In the genomic region with DNA sequence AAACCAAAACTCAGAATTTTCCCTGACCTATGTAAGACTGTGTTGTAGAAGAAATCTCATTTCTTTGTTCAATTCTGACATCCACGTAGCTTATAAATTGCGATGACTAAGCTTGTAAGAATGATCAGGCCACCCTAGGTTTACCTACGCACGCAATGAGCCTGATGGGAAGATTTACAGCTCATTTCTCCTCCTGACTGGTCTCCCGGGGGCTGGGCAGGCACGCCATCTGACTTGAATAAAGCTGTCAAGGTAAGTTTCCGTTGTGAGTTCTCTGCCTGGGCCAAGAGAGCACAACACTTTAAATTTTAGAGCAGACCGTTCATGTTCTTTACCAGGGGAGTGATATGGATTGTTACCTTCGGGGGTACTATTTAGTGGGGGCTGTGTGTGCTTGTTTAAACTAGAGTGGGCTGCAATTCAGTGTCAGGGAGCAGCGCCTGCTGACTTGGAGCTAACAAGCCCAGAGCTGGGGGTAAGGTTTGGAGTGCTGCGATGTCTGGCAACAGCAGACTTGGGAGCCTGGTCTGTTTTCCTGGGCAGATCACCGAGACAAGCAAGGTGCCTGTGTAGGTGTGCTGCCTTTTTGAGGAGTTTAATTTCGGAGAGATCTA, we compare ENCODE assay signal across 8 mouse cellular contexts. TPM values are rescaled to one million over a fixed set of nuclear protein-coding genes. Genes with fewer than 3 reads are reported as not detected.
DNase-seq lines count a peak whose midpoint lies in the region; ATAC-seq and TF ChIP-seq lines count a peak whose summit lies in the region.

Cdk19 (plus strand) TSS at position 214 of the 614 bp plus-strand sequence.

- peaks cover 7% of the 10 kb centered on the region; the same call in 1 of the 2 replicates for H3K4me1 ChIP-seq in limb, embryonic 15.5 days
- no peaks in the 10 kb centered on the region for H3K4me1 ChIP-seq in midbrain, postnatal 0 days (ENCODE audit: insufficient read depth, low read length)

- H3K4me3 ChIP-seq in limb, embryonic 15.5 days: no peak within 1 kb of the TSS
- no peak within 1 kb of the TSS for H3K4me3 ChIP-seq in midbrain, postnatal 0 days (ENCODE audit: low read depth, low read length)

- H3K9me3 ChIP-seq in limb, embryonic 15.5 days: no peaks in the 10 kb centered on the region
- H3K9me3 ChIP-seq in midbrain, postnatal 0 days (ENCODE audit: low read length): no peaks in the 10 kb centered on the region

- DNase-seq in layer of hippocampus, adult 8-10 months (ENCODE audit: low spot score in 2 of 2): no peak
- no peak for DNase-seq in layer of hippocampus, adult 11-12 months (ENCODE audit: low spot score)
- DNase-seq in brain, embryonic 14.5 days (ENCODE audit: low read depth): no peak
- DNase-seq in fibroblast of lung, adult 2 months (ENCODE audit: low read depth): peak; percentile 41
- DNase-seq in kidney, adult 9 months: no peak
- DNase-seq in right cerebral cortex, adult 18-20 months: no peak
- DNase-seq in midbrain, postnatal 0 days (ENCODE audit: low spot score): no peak

- H3K36me3 ChIP-seq in limb, embryonic 15.5 days: no peaks in the 10 kb centered on the region
- H3K36me3 ChIP-seq in midbrain, postnatal 0 days (ENCODE audit: insufficient read depth, low read length): no peaks in the 10 kb centered on the region

- no peaks in the 10 kb centered on the region for H3K27me3 ChIP-seq in limb, embryonic 15.5 days
- H3K27me3 ChIP-seq in midbrain, postnatal 0 days (ENCODE audit: insufficient read depth, low read length): no peaks in the 10 kb centered on the region

- H3K9ac ChIP-seq in limb, embryonic 15.5 days: no peak within 1 kb of the TSS
- no peak within 1 kb of the TSS for H3K9ac ChIP-seq in midbrain, postnatal 0 days (replicated peaks; ENCODE audit: low read length, poor library complexity, severe bottlenecking)

- no peak for TF ChIP-seq POLR2A in brain, embryonic 14.5 days (IDR thresholded peaks at IDR 0.05; ENCODE audit: borderline replicate concordance, extremely low read depth, insufficient read depth, insufficient read length, poor library complexity, severe bottlenecking)

- WGBS in limb, embryonic 15.5 days: 16% methylated on average over 13 of the region's 13 CpGs
- 50% methylated on average over 13 of the region's 13 CpGs for WGBS in midbrain, postnatal 0 days

- no peak for ATAC-seq in limb, embryonic 15.5 days (ENCODE audit: insufficient number of reproducible peaks, low FRiP score, low TSS enrichment, low read depth)
- no peak for ATAC-seq in midbrain, postnatal 0 days (ENCODE audit: low FRiP score)

- no peak for TF ChIP-seq CTCF in brain, embryonic 14.5 days (IDR thresholded peaks at IDR 0.05; ENCODE audit: borderline replicate concordance, extremely low read depth, insufficient read depth, insufficient read length)
- no peak for TF ChIP-seq CTCF in midbrain, postnatal 0 days (IDR thresholded peaks at IDR 0.05)

- H3K4me2 ChIP-seq in limb, embryonic 15.5 days: 0 out of 2 replicates have a peak within 1 kb of the TSS, but pooled peaks have one; percentile 25
- no peak within 1 kb of the TSS for H3K4me2 ChIP-seq in midbrain, postnatal 0 days (ENCODE audit: low read depth, low read length, poor library complexity, severe bottlenecking)

- peak within 1 kb of the TSS; percentile 69 for H3K27ac ChIP-seq in limb, embryonic 15.5 days
- no peak within 1 kb of the TSS for H3K27ac ChIP-seq in midbrain, postnatal 0 days (ENCODE audit: low read depth, low read length)

RNA-seq across cellular contexts. Expression of gene Cdk19, which starts in this region (rescaled TPM):
- total RNA-seq in layer of hippocampus, adult 8-10 months (2022): 10 to 100 TPM; 32.8 to 35.1 (median 34.0) TPM
- polyA plus RNA-seq in brain, embryonic 14.5 days (2012; rRNA removed): 20.2 and 21.5 TPM in 2 replicates
- polyA plus RNA-seq in limb, embryonic 15.5 days (2015; fragmentation: Nextera tagmentation; extraction: Ambion mirVana): 8.1 and 10.2 TPM in 2 replicates
- 11.8 and 13.2 TPM in 2 replicates for total RNA-seq in midbrain, postnatal 0 days (2014; rRNA removed)
- 3.8 and 3.9 TPM in 2 replicates for polyA plus RNA-seq in midbrain, postnatal 0 days (2015; fragmentation: Nextera tagmentation; extraction: Ambion mirVana)
